Comparison of ENCODE assay signal across 14 mouse cellular contexts in the genomic region with DNA sequence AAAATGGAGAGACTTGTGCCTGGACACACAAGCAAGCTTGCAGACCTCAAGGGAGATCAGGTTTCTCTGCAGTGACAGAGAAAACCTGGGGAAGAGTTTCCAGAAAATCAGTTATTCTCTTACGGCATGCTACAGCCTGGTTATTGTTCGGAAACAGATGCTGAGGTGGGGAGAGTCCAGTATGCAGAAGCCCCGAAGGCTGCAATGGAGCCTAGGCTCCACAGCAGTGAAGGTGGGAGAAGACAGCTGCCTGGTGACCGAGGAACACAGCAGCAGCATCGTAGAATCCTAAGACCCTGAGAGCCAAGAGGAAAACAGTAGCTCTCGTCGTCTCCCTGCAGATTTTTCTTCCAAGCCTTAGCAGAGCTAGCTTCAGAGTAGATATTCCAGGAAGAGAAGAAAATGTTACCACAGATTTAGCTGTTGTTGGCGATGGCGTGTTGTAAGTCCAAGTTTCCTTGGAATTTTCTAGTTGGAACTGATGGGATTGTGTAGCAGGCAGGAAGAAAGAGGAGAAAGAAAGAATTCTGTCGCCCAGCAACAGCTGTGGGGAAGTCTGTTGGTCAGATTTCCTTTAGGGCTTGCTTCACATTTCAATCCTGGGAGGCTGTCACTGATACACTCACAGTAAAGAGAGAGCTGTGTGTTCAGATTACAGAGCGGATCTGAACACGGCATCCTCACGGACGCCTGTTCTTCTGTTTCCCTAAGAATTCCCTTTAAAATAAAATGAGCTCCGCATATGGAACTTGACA. TPM values are rescaled to one million over a fixed set of nuclear protein-coding genes. Genes with fewer than 3 reads are reported as not detected.
A peak's percentile ranks its signal among the peaks of the same experiment; 100 is the strongest.
DNase-seq lines count a peak whose midpoint lies in the region; ATAC-seq and TF ChIP-seq lines count a peak whose summit lies in the region.
"Had no signal": no experiment of that assay in that cellular context is flagged by ENCODE, and none has a peak within 500 bp of the region (broad histone marks: within the 10 kb centered on the region; RNA-seq: fewer than 3 reads in every experiment).

No protein-coding gene starts in this region.

- H3K9ac ChIP-seq in intestine, embryonic 14.5 days (ENCODE audit: low read length), result no peak overlapping the region
- H3K9ac ChIP-seq in intestine, postnatal 0 days (ENCODE audit: low read depth, low read length), result no peak overlapping the region
- 0 out of 2 replicates have a peak overlapping the region, but pooled peaks have one; percentile 22 for H3K9ac ChIP-seq in intestine, embryonic 16.5 days (ENCODE audit: low read depth, low read length)

- no peak overlapping the region for H3K4me3 ChIP-seq in intestine, embryonic 14.5 days (ENCODE audit: low read depth, low read length)
- H3K4me3 ChIP-seq in intestine, postnatal 0 days (ENCODE audit: low read depth, low read length), result no peak overlapping the region
- no peak overlapping the region for H3K4me3 ChIP-seq in brown adipose tissue, adult 24 weeks (ENCODE audit: insufficient read depth, low read depth, low read length)
- H3K4me3 ChIP-seq in intestine, embryonic 16.5 days (ENCODE audit: low read length), result no peak overlapping the region

- no peak overlapping the region for H3K4me2 ChIP-seq in intestine, embryonic 14.5 days (ENCODE audit: low read length)
- no peak overlapping the region for H3K4me2 ChIP-seq in intestine, postnatal 0 days (replicated peaks; ENCODE audit: low read depth)
- H3K4me2 ChIP-seq in intestine, embryonic 16.5 days (ENCODE audit: low read depth, low read length), result no peak overlapping the region

- H3K9me3 ChIP-seq in intestine, embryonic 14.5 days (ENCODE audit: control insufficient read depth, low read length), result no peaks in the 10 kb centered on the region
- no peaks in the 10 kb centered on the region for H3K9me3 ChIP-seq in intestine, postnatal 0 days (ENCODE audit: control insufficient read depth)
- H3K9me3 ChIP-seq in intestine, embryonic 16.5 days (ENCODE audit: control insufficient read depth, low read length), result no peaks in the 10 kb centered on the region
- H3K9me3 ChIP-seq: G1E had no signal

- whole genome bisulfite sequencing in intestine, embryonic 14.5 days, result 72% methylated on average over 15 of the region's 15 CpGs
- 68% methylated on average over 15 of the region's 15 CpGs for WGBS in intestine, postnatal 0 days
- 68% methylated on average over 15 of the region's 15 CpGs for WGBS in intestine, embryonic 16.5 days

- no peak for TF ChIP-seq CTCF in intestine, postnatal 0 days (IDR thresholded peaks at IDR 0.05; ENCODE audit: low read depth)

- H3K27ac ChIP-seq in intestine, embryonic 14.5 days (ENCODE audit: low read depth), result peak overlapping the region; percentile 44; the same call in 1 of the 2 replicates
- H3K27ac ChIP-seq in intestine, postnatal 0 days (ENCODE audit: low read depth, low read length), result no peak overlapping the region; the same call in 1 of the 2 replicates
- H3K27ac ChIP-seq in brown adipose tissue, adult 24 weeks (replicated peaks; ENCODE audit: low read depth, low read length), result peak overlapping the region; percentile 27; the same call in 1 of the 2 replicates
- peak overlapping the region; percentile 1 for H3K27ac ChIP-seq in intestine, embryonic 16.5 days (ENCODE audit: low read length)

- no peak for ATAC-seq in intestine, embryonic 14.5 days (replicated peaks; ENCODE audit: low FRiP score, low TSS enrichment, low read depth)
- no peak for ATAC-seq in intestine, postnatal 0 days
- ATAC-seq in intestine, embryonic 16.5 days, result no peak
- ATAC-seq: midbrain, embryonic 16.5 days had no signal

- peak; percentile 70 for DNase-seq in heart, adult 11 months
- DNase-seq in heart, postnatal 36 days, result no peak
- no peak for DNase-seq in intestine, embryonic 14.5 days (ENCODE audit: low spot score)
- DNase-seq in left cerebral cortex, postnatal 25 days (ENCODE audit: low spot score in 2 of 2), result no peak
- DNase-seq in ovary, postnatal 36 days (ENCODE audit: low spot score), result no peak
- DNase-seq: B cell, adult 2 months; cerebellum, adult 9-10 months; liver; lung, postnatal 36 days had no signal

- no peaks in the 10 kb centered on the region for H3K36me3 ChIP-seq in intestine, embryonic 14.5 days (ENCODE audit: control insufficient read depth, insufficient read depth, low read length)
- H3K36me3 ChIP-seq in intestine, postnatal 0 days (ENCODE audit: control insufficient read depth, insufficient read depth), result no peaks in the 10 kb centered on the region
- H3K36me3 ChIP-seq in intestine, embryonic 16.5 days (ENCODE audit: control insufficient read depth, insufficient read depth, low read length), result no peaks in the 10 kb centered on the region
- H3K36me3 ChIP-seq: G1E had no signal

- intact Hi-C loops in heart, postnatal 36 days (cut with DNase I), result no loop called here
- intact Hi-C loops in left cerebral cortex, postnatal 25 days (cut with DNase I), result no loop called here

- H3K4me1 ChIP-seq in intestine, embryonic 14.5 days (replicated peaks; ENCODE audit: control insufficient read depth, insufficient read depth, low read length), result peaks cover 6% of the 10 kb centered on the region; the same call in 1 of the 2 replicates
- H3K4me1 ChIP-seq in intestine, postnatal 0 days (replicated peaks; ENCODE audit: control insufficient read depth, insufficient read depth, low read length), result no peaks in the 10 kb centered on the region
- peaks cover 9% of the 10 kb centered on the region for H3K4me1 ChIP-seq in brown adipose tissue, adult 24 weeks (ENCODE audit: control insufficient read depth, insufficient read depth, insufficient read length, low read length)
- peaks cover 15% of the 10 kb centered on the region for H3K4me1 ChIP-seq in intestine, embryonic 16.5 days (ENCODE audit: control insufficient read depth, insufficient read depth, low read length)

- no peaks in the 10 kb centered on the region for H3K27me3 ChIP-seq in intestine, embryonic 14.5 days (replicated peaks; ENCODE audit: control insufficient read depth, insufficient read depth, low read length)
- no peaks in the 10 kb centered on the region for H3K27me3 ChIP-seq in intestine, postnatal 0 days (replicated peaks; ENCODE audit: control insufficient read depth, insufficient read depth, low read length)
- H3K27me3 ChIP-seq in intestine, embryonic 16.5 days (replicated peaks; ENCODE audit: control insufficient read depth, insufficient read depth, low read length), result no peaks in the 10 kb centered on the region

RNA-seq across cellular contexts. Expression of a gene that starts 48.4 kb away (rescaled TPM):
- 10 to 100 TPM; 78.2 to 80.5 TPM for total RNA-seq in heart, postnatal 36 days (2021)
- 56.2 and 61.7 TPM in 2 replicates for polyA plus RNA-seq in intestine, embryonic 14.5 days (2014; fragmentation: Nextera tagmentation; extraction: Ambion mirVana)
- polyA plus RNA-seq in intestine, postnatal 0 days (2015; fragmentation: Nextera tagmentation; extraction: Ambion mirVana), result 23.9 and 25.3 TPM in 2 replicates
- polyA plus RNA-seq in brown adipose tissue, adult 24 weeks (2012; ENCODE audit: insufficient read depth, insufficient read length, missing spikeins), result 6.0 and 7.4 TPM in 2 replicates
- 27.8 and 29.5 TPM in 2 replicates for polyA plus RNA-seq in intestine, embryonic 16.5 days (2015; fragmentation: Nextera tagmentation; extraction: Ambion mirVana)
- 1 to 10 TPM; 2.4 to 3.2 TPM for total RNA-seq in left cerebral cortex, postnatal 25 days (2021)
- polyA plus RNA-seq: G1E had no signal
